Mouse (Mus musculus) megakaryocyte progenitor cell, adult 5-6 weeks (primary cell): Measurements from ENCODE around the gene Itgb2l. TPM values are rescaled to one million over a fixed set of nuclear protein-coding genes. Genes with fewer than 3 reads are reported as not detected.
A peak's percentile ranks its signal among the peaks of the same experiment; 100 is the strongest.
"Not testable (repeated sequence)": the region's sequence is repeated elsewhere in the genome, so short reads cannot be mapped to it uniquely, and the experiment has no call there.

Experiments used
- ATAC-seq: replicated peaks from 2 replicates; pipeline ENCODE4 v1.8.0; 2016; ENCODE audit warnings: mild to moderate bottlenecking, moderate TSS enrichment, inconsistent platforms; ENCODE audit not compliant: poor library complexity
- total RNA-seq, 2 experiments: library from RNA; stranded (forward) in 1 of 2; stranded (reverse) in 1 of 2; fragments of 157-497, 149-512 nt in 1 of 2; fragments of 200-1000 nt in 1 of 2; gene quantifications; 2 replicates each; pipeline versions ENCODE4 v1.2.3 to v1.2.4; 2015 to 2017

Gene Itgb2l
- total RNA-seq (2015) (4.5 and 6.3 TPM in 2 replicates), total RNA-seq (2017) (8.2 and 9.5 TPM in 2 replicates)

GRCm38 (mm10) chr16:96443468-96443867, at the start of gene Itgb2l:
TSS of gene Itgb2l (minus strand) at chr16:96443619.
- ATAC-seq = peak; percentile 33

- ATAC-seq = no peak
These were observed 48.1 kb upstream of the Itgb2l start for GRCm38 (mm10) chr16:96491530-96491929.

GRCm38 (mm10) chr16:96488038-96488437, 44.6 kb upstream of the Itgb2l start:
- no peak for ATAC-seq

GRCm38 (mm10) chr16:96487007-96487684, 43.7 kb upstream of the Itgb2l start:
- ATAC-seq = no peak

GRCm38 (mm10) chr16:96481791-96482190, 38.4 kb upstream of the Itgb2l start:
- ATAC-seq = no peak

- no peak for ATAC-seq
These were observed 30.8 kb upstream of the Itgb2l start for GRCm38 (mm10) chr16:96474185-96474584.

- no peak for ATAC-seq
These were observed 29.4 kb upstream of the Itgb2l start for GRCm38 (mm10) chr16:96472816-96473215.

DNA sequence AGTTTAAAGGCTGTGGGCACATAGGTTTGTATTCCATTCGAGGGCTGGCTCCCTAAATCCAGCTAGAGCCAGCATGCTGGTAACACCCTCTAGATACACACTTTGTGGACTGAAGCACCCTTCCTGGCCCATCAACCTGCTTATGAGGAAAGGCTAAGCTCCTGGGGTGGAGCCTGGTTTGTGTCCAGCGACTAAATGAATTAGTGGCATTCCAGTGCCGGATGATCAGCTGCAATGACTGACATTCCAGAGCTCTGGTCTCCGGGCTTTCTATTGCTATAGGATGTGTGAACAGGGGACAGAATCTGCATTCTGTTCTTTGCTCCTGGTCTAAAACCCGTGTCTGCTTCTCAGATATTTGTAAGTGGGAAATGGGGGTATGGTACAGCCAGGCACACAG, 28.9 kb upstream of the Itgb2l start:
- no peak for ATAC-seq

DNA sequence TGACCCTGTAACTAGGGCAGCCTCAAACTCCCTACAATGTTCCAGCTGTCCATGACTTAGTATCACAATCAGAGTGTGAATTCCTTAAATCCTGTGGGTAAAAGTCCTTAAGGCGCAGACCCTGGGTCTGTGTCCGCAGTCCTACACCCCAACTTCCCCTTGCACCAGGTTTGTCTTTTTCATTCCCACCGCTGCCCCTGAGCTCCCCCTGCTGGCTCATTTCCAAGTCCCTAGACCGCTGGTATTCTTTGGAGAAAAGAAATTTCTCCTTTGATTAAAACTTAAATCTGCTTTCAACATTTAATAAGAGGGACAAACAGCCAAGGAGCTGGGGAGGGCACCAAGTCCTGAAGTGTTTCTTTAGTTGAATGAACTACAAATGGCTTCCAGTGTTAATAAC, 26.2 kb upstream of the Itgb2l start:
- peak; percentile 90 for ATAC-seq

DNA sequence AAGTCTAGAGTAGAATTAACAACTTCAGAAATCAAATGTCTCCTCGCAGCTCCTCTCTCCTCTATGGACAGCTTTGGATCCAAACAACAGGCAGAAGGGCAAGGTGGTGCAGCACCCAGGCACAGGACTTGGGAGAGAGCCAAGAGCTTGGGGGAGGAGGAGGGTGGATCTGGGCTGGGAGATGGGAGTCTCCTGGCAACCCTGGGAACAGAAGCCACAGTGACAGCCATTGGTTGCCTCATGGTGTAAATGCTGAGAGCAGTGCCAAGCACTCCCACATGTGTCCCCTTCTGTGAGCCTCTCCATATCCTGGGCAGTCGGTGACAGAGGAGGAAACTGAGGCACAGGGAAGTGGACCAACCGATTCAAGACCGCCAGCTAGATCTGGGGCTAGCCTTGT, 25.3 kb upstream of the Itgb2l start:
- no peak for ATAC-seq

- no peak for ATAC-seq
These were observed 24.6 kb upstream of the Itgb2l start for GRCm38 (mm10) chr16:96468011-96468410.

GRCm38 (mm10) chr16:96467445-96467844, 24.0 kb upstream of the Itgb2l start, which contains the start of gene Pcp4:
TSS of gene Pcp4 (plus strand) at chr16:96467606.
- ATAC-seq = peak; percentile 92

- ATAC-seq = no peak
These were observed 17.4 kb upstream of the Itgb2l start for GRCm38 (mm10) chr16:96460788-96461187.

- ATAC-seq = no peak
These were observed 15.9 kb upstream of the Itgb2l start for GRCm38 (mm10) chr16:96459356-96459755.

GRCm38 (mm10) chr16:96457612-96458011, 14.2 kb upstream of the Itgb2l start:
- ATAC-seq = no peak

DNA sequence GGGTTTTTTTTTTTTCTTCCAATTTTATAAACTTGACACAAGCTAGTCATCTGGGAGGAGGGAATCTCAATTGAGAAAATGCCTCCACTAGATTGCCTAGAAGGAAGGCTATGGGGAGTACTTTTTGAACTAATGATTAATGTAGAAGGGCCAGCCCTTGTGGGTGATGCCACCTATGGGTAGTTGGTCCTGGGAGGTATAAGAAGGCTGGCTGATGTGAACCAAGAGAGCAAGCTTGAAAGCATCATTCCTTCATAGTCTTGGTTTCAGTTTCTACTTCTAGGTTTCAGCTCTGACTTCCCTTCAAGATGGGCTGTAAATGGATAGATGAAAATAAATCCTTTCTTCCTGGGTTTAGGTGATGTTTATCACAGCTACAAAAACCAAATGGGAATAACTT, 10.7 kb upstream of the Itgb2l start:
- no peak for ATAC-seq

GRCm38 (mm10) chr16:96450871-96451270, 7.5 kb upstream of the Itgb2l start:
- ATAC-seq = not testable (repeated sequence)

DNA sequence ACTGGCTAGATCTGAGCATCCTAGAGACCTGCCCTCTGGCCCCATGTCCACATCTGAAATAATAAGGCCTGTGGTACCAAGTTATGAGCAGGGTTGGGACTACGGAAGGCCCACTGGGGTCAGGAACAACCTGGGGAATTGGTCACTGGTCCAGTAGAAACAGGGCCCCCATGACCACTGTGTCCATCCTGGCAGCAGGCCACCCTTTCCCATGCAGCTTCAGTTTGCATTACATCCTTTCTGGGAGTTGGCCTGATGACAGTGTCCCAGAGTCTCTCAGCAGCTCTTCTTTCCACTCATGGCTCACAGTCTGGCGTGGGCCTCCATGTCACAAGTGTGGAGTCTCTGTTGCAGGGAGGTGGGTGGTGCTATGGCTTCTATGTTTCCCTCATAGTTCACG, 1.6 kb downstream of the Itgb2l start:
- no peak for ATAC-seq

GRCm38 (mm10) chr16:96440871-96441270, 2.5 kb downstream of the Itgb2l start:
- ATAC-seq = no peak

GRCm38 (mm10) chr16:96439682-96440081, 3.7 kb downstream of the Itgb2l start:
- ATAC-seq = peak; percentile 87

DNA sequence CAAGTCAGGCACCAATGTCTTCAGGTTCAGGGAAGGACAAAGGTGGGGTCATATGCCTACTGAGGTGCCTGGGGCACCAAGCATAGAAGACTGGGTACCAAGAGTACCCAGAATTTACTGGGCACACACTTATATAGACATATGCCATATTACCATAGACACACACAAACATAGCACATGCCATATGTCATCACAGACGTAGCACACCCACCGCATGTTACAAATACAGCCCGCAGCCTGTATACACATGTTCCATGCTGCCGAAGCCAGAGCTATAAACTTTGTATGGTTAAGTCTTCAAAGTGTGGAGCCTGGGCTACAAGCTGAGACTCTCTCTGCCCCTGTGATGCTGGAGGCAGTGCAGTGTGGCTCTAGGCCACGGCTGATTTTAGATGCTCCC, 4.5 kb downstream of the Itgb2l start:
- ATAC-seq = no peak

- no peak for ATAC-seq
These were observed 9.2 kb downstream of the Itgb2l start for GRCm38 (mm10) chr16:96434024-96434785.
